Mouse (Mus musculus) lung, postnatal 0 days (tissue): Measurements from ENCODE around the gene Slx4ip.

ENCODE experiments used
- CTCF ChIP-seq: IDR thresholded peaks from 2 replicates; pipeline ENCODE4 v1.5.1; 2016; ENCODE audit warnings: antibody characterized with exemption, mild to moderate bottlenecking
- EP300 ChIP-seq: IDR thresholded peaks from 2 replicates; pipeline ENCODE4 v1.6.1; 2016; ENCODE audit warnings: antibody characterized with exemption, mild to moderate bottlenecking, control low read depth

DNA sequence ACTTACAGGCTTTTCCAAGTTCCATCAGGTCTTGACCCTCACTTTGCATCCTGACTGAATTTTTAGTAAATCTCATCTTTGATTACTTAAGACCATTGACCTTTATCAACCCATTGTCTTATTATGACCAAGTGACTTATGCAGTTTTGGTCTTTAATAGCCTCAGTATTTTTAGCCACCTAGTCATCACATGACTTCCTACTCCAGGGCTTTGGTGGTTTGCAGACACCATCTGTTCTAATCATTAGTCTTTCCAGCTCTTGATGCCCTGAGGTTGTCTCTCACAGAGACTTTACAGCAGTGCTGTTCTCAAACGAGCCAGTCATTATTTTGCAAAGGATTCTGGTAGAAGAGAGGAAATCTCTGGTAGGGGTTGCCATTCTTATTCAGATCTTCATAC is 121.0 kb downstream of the Slx4ip start:
- TF ChIP-seq CTCF (no peak), EP300 (no peak)
